Mouse (Mus musculus): ENCODE measurements around the gene Mcam.
A peak's percentile ranks its signal among the peaks of the same experiment; 100 is the strongest.
"Not testable (repeated sequence)": the region's sequence is repeated elsewhere in the genome, so short reads cannot be mapped to it uniquely, and the experiment has no call there.

Mcam gene

GRCm38 (mm10) chr9:44108269-44109055 lies 25.8 kb upstream of the Mcam start:
- DNase-seq (ENCODE audit: extremely low spot score, low spot score), result no peak

GRCm38 (mm10) chr9:44109360-44110095 lies 24.7 kb upstream of the Mcam start:
- DNase-seq (ENCODE audit: extremely low spot score, low spot score), result peak; percentile 80

- not testable (repeated sequence) for DNase-seq (ENCODE audit: extremely low spot score, low spot score)
These were observed 22.4 kb upstream of the Mcam start for GRCm38 (mm10) chr9:44111909-44112308.

GRCm38 (mm10) chr9:44113105-44113789 lies 21.0 kb upstream of the Mcam start, which contains the start of the genes Gm49380 and Rnf26:
TSS of gene Gm49380 (minus strand) at chr9:44113500.
TSS of gene Rnf26 (minus strand) at chr9:44113517.
- DNase-seq (ENCODE audit: extremely low spot score, low spot score), result peak; percentile 93

- DNase-seq (ENCODE audit: extremely low spot score, low spot score), result no peak
These were observed 19.8 kb upstream of the Mcam start for GRCm38 (mm10) chr9:44114453-44114852.

- DNase-seq (ENCODE audit: extremely low spot score, low spot score), result no peak
These were observed 18.7 kb upstream of the Mcam start for GRCm38 (mm10) chr9:44115599-44115998.

GRCm38 (mm10) chr9:44116182-44116581 lies 18.1 kb upstream of the Mcam start:
- no peak for DNase-seq (ENCODE audit: extremely low spot score, low spot score)

GRCm38 (mm10) chr9:44119011-44119410 lies 15.3 kb upstream of the Mcam start:
- DNase-seq (ENCODE audit: extremely low spot score, low spot score), result no peak

GRCm38 (mm10) chr9:44119948-44120465 lies 14.3 kb upstream of the Mcam start:
- DNase-seq (ENCODE audit: extremely low spot score, low spot score), result no peak

GRCm38 (mm10) chr9:44124317-44124716 lies 10.0 kb upstream of the Mcam start:
- DNase-seq (ENCODE audit: extremely low spot score, low spot score), result no peak

- DNase-seq (ENCODE audit: extremely low spot score, low spot score), result no peak
These were observed 9.2 kb upstream of the Mcam start for GRCm38 (mm10) chr9:44125026-44125425.

GRCm38 (mm10) chr9:44125546-44126428 lies 8.5 kb upstream of the Mcam start:
- peak; percentile 87 for DNase-seq (ENCODE audit: extremely low spot score, low spot score)

- peak; percentile 12 for DNase-seq (ENCODE audit: extremely low spot score, low spot score)
These were observed 7.5 kb upstream of the Mcam start for GRCm38 (mm10) chr9:44126746-44127145.

GRCm38 (mm10) chr9:44127351-44127801 lies 6.9 kb upstream of the Mcam start:
- DNase-seq (ENCODE audit: extremely low spot score, low spot score), result peak; percentile 11

- DNase-seq (ENCODE audit: extremely low spot score, low spot score), result no peak
These were observed 4.6 kb upstream of the Mcam start for GRCm38 (mm10) chr9:44129633-44130032.

GRCm38 (mm10) chr9:44130034-44130433 lies 4.2 kb upstream of the Mcam start:
- peak; percentile 74 for DNase-seq (ENCODE audit: extremely low spot score, low spot score)

- DNase-seq (ENCODE audit: extremely low spot score, low spot score), result peak; percentile 61
These were observed 3.5 kb upstream of the Mcam start for GRCm38 (mm10) chr9:44130581-44131275.

GRCm38 (mm10) chr9:44131276-44131590 lies 3.0 kb upstream of the Mcam start:
- peak; percentile 29 for DNase-seq (ENCODE audit: extremely low spot score, low spot score)

GRCm38 (mm10) chr9:44132200-44132599 lies 2.1 kb upstream of the Mcam start:
- no peak for DNase-seq (ENCODE audit: extremely low spot score, low spot score)

- no peak for DNase-seq (ENCODE audit: extremely low spot score, low spot score)
These were observed 982 bp upstream of the Mcam start for GRCm38 (mm10) chr9:44133287-44133686.
